Mouse (Mus musculus) ES-CJ7 (cell line): ENCODE measurements around the gene Grpr.

Source experiments
- DNase-seq: peaks from one replicate; pipeline ENCODE4 v3.0.0; 2011; ENCODE audit warnings: low read depth, low spot score

The Grpr gene

DNA sequence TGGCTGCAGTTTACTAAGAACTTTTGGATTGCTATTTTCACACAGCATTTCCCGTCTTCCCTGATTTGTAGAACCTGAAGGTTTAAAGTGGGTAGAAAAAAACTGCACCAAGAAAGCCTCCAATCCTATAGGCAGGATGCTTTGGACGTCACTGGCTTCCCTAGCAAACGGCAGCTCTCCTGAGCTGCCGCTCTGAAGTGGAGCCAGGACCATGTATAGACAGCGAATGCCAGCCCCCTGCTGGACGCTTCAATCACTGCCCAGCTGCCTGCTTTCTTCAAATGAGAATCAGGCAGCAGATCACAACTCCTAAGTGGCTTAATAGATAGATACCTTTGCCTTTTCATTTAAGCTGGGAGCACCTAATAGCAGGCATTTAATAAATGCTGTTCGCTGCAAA lies at the start of gene Grpr:
Grpr (minus strand) TSS at position 12 of the 400 bp plus-strand sequence.
- DNase-seq: peak; percentile 49

DNA sequence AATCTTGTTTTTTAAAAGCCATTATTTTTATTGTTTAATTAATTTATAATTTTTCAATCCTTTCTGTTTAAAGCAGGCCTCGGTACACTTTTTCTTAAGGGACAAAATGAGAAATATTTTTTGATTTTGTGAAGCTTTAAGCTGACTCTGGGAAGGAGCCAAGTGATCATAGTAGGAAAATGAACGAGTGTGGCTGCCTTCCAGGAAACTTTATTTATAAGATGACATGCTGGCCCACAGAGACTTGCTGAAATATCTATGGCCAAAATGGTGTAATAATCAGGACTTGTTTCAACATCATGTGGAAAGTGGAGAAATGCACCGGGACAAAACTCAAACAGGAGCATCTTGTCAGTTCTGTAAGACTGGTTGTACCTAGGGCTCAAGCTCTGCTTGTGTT lies 11.0 kb upstream of the Grpr start:
- DNase-seq: no peak

DNA sequence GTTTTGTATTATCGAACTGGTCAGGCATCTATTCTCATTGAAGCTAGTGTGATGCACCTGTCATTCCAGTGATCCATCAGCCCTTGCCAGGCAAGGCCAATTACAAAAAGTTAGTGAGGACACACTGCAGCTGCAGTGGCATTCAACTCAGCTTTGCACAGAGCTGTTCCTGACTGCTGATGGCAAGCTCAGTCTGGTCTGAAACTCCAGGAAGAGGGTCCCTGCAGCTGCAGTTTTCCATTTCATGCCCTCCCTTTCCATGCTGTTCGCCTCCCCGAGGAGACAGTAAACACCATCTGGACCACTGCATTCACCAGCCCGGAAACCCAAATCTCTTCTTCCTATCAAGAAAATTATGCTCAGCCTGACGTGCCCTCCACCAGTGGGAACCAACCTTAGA lies 2.4 kb downstream of the Grpr start:
- DNase-seq: no peak

DNA sequence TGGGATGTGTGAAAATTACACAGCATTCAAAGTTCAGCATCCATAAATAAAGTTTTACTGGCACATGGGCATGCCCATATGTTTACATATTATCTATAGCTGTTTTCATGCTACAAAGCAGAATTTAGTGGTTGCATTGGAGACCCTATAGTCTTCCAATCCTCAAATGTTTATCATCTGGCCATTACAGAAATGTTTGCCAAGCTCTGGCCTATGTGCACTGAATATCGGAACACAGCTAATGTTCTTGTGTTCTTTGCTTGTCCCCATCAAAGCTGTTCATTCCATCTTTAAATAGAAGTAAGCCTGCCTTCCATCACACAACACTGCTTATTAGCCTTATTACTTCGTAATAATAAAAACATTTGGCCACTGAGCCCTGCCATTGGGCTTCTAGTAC lies 16.6 kb downstream of the Grpr start:
- DNase-seq: no peak

DNA sequence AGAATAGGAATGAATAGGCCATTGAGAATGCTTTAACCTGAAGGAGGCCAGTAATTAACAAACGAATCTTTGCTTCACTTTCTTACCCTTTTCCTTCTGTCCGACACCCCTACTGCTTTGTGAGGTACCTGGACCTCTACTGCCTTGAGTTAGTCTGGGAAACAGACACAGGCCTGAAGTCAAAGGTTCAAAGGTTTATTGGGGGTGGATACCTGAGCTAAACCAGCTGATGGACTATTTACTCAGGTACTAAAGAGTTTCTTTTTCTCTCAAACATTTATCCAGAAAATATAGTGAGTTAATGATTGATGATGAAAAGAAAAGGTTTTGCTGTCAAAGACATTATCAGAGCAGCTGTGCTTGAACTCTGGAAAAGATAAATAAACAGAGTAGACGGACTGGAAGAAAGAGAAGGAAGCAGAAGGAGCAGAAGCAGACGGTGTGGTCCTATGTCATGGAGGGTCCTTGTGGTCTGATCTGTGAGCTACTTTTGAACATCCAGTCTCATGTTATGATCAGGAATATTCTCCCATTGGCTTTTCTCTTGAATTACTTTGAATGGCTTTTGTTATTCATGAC lies 30.4 kb downstream of the Grpr start:
- no peak for DNase-seq

DNA sequence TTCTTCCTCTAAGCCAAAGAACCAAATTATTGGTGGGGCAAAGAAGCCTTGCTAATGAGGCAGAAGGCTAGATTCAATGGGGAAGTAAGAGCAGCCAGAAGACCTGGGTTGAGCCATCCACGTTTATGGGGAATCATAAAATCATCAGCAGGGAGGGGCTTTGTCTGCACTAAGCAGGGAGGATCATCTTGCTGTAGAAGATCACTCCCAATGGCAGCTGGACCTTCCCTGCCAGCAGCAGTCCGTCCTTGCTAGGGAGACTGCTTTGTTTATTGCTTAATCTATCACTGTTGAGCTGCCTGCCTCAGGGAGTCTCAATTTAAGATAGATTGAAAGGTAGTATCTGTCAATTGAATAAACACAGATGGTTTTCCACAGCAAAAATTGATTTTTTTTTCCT lies 37.7 kb downstream of the Grpr start:
- no peak for DNase-seq

DNA sequence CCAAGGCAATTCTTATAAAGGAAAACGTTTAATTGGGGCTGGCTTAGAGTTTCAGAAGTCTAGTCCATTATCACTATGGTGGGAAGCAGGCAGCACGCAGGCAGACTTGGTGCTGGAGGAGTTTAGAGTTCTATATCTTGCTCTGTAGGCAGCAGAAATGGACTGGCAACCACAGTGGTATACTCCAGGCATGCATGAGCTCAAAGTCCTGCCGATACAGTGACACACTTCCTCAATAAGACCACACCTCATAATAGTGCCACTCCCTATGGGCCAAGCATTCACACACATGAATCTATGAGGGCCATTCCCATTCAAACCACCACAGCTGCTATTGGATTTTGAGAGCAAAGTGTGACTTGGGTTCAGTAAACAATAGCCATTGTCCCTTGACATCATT lies 47.4 kb downstream of the Grpr start:
- no peak for DNase-seq
